Mouse (Mus musculus) right cerebral cortex, postnatal 14 days (tissue): ENCODE results near the gene Antxrl.

Experiments
- DNase-seq: peaks from one replicate; pipeline ENCODE4 v3.0.0; 2022

The Antxrl gene

DNA sequence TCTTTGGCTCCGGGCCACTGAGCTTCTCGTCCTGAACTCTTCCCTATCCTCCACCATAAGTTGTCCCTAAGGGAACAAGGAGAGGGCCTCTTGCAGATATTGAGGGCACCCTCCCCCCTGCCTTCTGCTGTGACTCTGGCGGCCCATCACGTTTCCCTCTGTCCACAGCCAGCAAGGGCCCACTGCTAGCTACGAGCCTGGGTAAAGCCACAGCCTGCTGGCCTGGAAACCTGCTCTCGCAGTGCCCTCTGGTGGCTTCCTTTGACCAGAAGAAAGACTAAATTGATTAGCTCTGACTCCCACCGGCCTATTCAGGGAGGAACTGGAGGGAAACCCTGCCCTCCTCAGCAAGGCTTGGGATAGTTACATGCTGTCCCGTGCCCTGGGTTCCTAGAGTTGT, 52.4 kb downstream of the Antxrl start:
- peak; percentile 56 for DNase-seq

DNA sequence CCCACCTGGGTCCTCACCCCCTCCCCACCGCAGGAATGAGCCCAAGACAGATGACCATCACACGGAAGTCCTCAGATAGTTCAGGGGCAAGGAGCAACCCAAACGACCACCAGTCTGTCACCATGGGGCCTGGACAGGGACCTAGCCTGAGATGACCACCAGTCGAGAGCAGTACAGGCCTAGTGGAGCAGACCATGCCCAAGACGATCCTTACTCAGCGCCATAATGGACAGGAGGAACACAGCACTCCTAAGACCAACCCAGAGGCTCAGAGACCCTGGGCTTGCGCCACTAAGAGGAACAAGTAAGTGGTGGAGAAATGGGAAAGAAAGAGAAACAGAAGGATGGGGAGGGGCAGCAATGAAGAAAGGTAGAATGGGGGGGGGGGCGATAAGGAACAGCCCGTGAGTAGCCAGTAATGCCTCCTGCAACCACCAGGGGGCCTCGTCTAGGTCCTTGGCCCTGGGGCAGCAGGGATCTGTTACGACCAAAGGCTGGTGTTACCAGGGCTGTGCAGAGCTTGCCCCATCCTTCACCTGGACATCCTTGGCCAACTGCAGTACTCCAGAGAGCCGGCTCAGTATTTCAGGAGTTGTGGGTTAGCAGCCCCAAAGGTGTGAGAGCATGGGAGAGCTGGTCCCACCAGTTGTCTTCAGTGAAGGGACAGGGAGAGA, 54.0 kb downstream of the Antxrl start:
- peak; percentile 40 for DNase-seq

GRCm38 (mm10) chr14:34107594-34107993, 55.1 kb downstream of the Antxrl start:
- no peak for DNase-seq

GRCm38 (mm10) chr14:34114311-34114710, 61.8 kb downstream of the Antxrl start:
- DNase-seq = no peak

DNA sequence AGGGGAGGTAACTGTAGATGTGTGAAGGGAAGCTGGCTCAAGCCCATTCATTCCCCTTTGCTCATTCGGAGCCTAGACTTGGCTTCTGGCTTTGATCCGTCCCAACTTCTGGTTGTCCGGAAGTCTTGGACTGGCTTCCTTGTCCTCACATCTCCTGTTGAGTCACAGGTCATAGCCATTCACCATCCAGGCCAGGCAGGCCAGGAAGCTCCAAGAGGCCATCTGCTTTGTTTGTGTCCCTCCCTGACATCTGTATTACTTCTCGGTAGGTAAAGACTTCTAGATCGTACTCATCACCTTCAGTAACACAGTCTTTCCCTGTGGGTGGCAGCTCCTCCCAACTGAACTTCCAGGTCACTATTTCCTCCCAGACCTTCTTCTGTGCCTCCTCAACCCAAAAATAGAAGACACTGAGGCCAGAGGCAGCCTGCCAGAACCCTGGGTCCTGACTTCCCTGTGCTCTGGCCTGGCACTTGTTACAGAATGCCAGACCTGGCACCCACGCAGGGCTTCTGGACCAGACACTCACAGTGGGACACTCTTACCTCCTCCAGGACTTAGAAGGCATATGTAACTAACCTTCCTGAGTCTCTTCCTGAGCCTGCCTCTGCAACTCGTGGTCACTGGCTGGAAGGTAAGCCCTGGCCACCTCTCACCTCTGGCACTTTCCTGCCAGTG, 66.7 kb downstream of the Antxrl start:
- no peak for DNase-seq

DNA sequence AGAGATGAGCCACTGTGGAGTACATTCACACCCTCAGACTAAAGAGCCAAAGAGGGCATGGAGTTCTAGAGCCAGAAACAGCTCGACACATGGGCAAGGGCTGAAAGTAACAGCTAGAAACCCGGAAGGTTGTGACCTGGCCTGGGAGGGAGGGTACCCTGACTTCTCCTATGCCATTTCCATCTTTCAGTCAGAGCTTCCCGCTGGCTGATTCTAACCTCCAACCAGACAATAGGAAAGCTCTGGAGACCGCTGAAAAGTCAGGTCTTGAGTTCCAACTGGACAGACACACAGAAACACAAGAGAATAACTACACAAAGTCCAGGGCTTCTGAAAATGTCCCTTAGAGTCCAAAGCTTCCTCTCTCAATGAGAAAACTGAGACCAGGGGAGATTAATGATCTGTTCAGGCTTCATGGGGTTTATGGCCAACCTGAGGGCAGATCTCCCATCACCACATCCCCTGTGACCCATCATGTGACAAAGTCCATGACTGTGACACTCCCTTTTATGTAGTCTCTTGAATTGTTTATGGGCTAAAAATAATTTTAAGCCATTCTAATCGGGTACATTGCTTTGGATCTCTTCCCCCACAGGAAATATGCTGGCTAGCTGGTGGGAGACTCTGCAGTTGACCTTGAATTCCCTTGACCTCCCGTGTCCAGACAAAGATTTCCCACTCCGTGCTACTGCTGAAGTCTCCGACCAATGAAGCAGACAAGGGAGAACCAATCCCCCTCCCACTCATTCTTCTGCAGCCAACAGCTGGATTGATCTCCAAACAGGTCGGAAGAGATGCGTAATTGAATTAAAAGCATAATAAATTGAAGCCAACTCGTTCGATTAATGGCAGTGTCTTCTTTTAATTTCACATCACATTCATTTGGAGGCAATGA, 67.8 kb downstream of the Antxrl start:
- no peak for DNase-seq

DNA sequence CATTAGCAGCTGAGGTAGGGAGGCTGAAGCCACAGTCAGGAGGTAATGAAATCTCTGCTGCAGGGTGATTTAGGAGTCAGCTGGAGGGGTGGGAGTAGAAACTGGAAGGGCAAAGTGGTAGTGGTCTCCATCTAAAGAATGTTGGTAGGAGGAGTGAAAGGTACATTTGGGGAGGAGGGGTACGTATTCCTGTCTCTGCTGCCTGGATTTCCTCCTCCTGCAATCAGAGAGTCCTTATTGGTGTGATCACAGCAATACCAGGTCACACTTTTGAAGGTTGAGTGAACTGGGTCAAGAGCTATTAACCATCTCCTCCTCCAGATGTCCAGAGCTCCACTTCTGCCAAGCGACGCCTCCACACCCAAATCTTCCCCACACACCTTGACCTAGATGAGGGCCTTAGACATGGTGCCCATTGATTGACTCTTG, 68.4 kb downstream of the Antxrl start:
- DNase-seq = no peak

GRCm38 (mm10) chr14:34121691-34122090, 69.2 kb downstream of the Antxrl start:
- DNase-seq = no peak
